Mouse (Mus musculus): ENCODE measurements at regions not wholly inside any gene's neighbourhood (a gene's known extent, or its start where the extent isn't known, plus 50 kb on each side); places are given as distances from the start of the nearest gene placed in this dataset.

GRCm38 (mm10) chr9:113044556-113045178 lies 663.4 kb downstream of the Pdcd6ip start:
- TF ChIP-seq POLR2A (IDR thresholded peaks at IDR 0.05; ENCODE audit: borderline replicate concordance, insufficient read depth, low read length) = no peak
- no peak for TF ChIP-seq CTCF (IDR thresholded peaks at IDR 0.05; ENCODE audit: borderline replicate concordance, insufficient read depth, low read depth, low read length)
